Mouse (Mus musculus): Measurements from ENCODE around the gene Bcl2l2. TPM values are rescaled to one million over a fixed set of nuclear protein-coding genes. Genes with fewer than 3 reads are reported as not detected.

The Bcl2l2 gene
- polyA plus RNA-seq, 1 experiment from 2014 or later, result 5.3 TPM

GRCm38 (mm10) chr14:54865626-54866025 lies 17.6 kb upstream of the Bcl2l2 start:
- WGBS, result 76% methylated on average over 5 of the region's 5 CpGs
- Histone ChIP-seq H3K4me3 (ENCODE audit: low read length) (no peak overlapping the region), H3K36me3 (ENCODE audit: control insufficient read depth, insufficient read depth, low read length) (no peaks in the 10 kb centered on the region), H3K4me1 (ENCODE audit: control insufficient read depth, insufficient read depth, low read length) (no peaks in the 10 kb centered on the region), H3K27me3 (ENCODE audit: control insufficient read depth, insufficient read depth, low read length) (no peaks in the 10 kb centered on the region), H3K9ac (ENCODE audit: low read depth, low read length) (no peak overlapping the region), H3K27ac (ENCODE audit: low read depth, low read length) (no peak overlapping the region), H3K4me2 (replicated peaks; ENCODE audit: low read depth, low read length) (no peak overlapping the region), H3K9me3 (ENCODE audit: control insufficient read depth, low read length) (no peaks in the 10 kb centered on the region)
- no peak for ATAC-seq (ENCODE audit: low FRiP score, low TSS enrichment)

- no peak overlapping the region for H3K4me3 ChIP-seq (ENCODE audit: low read length)
- no peaks in the 10 kb centered on the region for H3K9me3 ChIP-seq (ENCODE audit: control insufficient read depth, low read length)
- no peaks in the 10 kb centered on the region for H3K4me1 ChIP-seq (ENCODE audit: control insufficient read depth, insufficient read depth, low read length)
- no peaks in the 10 kb centered on the region for H3K36me3 ChIP-seq (ENCODE audit: control insufficient read depth, insufficient read depth, low read length)
- no peak overlapping the region for H3K9ac ChIP-seq (ENCODE audit: low read depth, low read length)
- no peak overlapping the region for H3K27ac ChIP-seq (ENCODE audit: low read depth, low read length)
- H3K4me2 ChIP-seq (replicated peaks; ENCODE audit: low read depth, low read length), result no peak overlapping the region
- WGBS, result 42% methylated on average over 3 of the region's 3 CpGs
- no peaks in the 10 kb centered on the region for H3K27me3 ChIP-seq (ENCODE audit: control insufficient read depth, insufficient read depth, low read length)
- no peak for ATAC-seq (ENCODE audit: low FRiP score, low TSS enrichment)
Observed at GRCm38 (mm10) chr14:54866268-54866667, 16.9 kb upstream of the Bcl2l2 start.

DNA sequence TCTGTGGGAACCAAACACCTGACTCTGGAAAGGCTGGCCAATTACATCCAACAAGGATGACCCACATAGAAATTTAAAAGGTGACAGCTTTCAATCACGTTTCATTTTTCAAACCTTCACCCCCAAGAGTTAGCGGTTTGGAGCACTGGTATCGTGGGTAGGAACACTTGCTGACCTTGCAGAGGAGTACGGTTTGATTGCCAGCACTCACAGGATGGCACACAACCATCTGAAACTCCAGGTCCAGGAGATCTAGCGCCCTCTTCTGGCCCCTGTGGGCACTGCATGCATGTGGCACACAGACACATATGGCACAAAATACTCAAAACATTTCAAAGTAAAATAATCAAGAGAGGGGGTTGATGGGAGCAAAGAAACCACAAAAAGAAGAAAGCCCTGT lies 16.2 kb upstream of the Bcl2l2 start:
- Histone ChIP-seq H3K27ac (ENCODE audit: low read depth, low read length) (no peak overlapping the region), H3K4me1 (ENCODE audit: control insufficient read depth, insufficient read depth, low read length) (no peaks in the 10 kb centered on the region), H3K9me3 (ENCODE audit: control insufficient read depth, low read length) (no peaks in the 10 kb centered on the region), H3K4me3 (ENCODE audit: low read length) (no peak overlapping the region), H3K36me3 (ENCODE audit: control insufficient read depth, insufficient read depth, low read length) (no peaks in the 10 kb centered on the region), H3K4me2 (replicated peaks; ENCODE audit: low read depth, low read length) (no peak overlapping the region), H3K27me3 (ENCODE audit: control insufficient read depth, insufficient read depth, low read length) (no peaks in the 10 kb centered on the region), H3K9ac (ENCODE audit: low read depth, low read length) (no peak overlapping the region)
- ATAC-seq (ENCODE audit: low FRiP score, low TSS enrichment), result no peak
- 57% methylated on average over 5 of the region's 5 CpGs for WGBS

DNA sequence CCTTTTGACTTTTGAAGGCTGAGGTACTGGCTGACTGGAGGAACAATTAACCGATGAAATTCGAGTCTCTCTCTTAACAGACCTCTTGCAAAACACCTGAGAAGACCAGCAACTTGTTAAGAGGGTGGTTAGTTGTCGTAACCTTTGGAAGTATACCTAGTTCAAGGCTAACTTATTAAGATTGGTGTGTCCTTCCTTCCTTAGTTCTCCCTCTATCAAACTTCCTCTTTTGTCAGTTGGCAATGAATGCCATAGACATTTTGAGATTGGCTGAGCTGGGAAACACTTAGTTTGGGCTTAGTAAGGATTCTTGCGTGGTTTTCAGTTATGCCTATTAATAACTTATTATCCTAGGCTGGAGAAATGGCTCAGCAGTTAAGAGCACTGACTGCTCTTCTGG lies 15.2 kb upstream of the Bcl2l2 start:
- WGBS, result 91% methylated on average over 4 of the region's 4 CpGs

DNA sequence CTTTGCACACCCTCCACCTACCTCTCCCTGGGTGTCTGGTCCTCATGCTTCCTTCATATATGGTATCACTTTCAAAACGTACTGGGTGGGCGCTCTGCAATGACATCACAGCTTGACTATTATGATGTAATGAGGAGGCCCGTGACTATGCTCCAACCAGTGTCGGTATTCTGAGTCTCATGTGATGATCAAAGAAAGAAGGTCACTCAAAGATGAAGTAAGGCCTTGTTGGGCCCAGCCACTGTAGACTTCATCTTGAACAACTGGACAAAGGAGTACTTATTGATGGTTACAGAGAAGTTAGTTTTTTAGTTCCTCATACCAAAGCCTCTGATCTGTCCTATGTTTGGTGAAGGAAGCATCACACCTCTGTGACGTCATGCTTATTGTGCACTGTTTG lies 12.3 kb upstream of the Bcl2l2 start, which contains the start of gene Homez:
Homez (minus strand) TSS at position 101 of the 400 bp plus-strand sequence.
- Histone ChIP-seq H3K4me1 (ENCODE audit: control insufficient read depth, insufficient read depth, low read length) (0 out of 2 replicates have a peak, but pooled peaks cover 4% of the 10 kb centered on the region), H3K9me3 (ENCODE audit: control insufficient read depth, low read length) (no peaks in the 10 kb centered on the region), H3K4me2 (replicated peaks; ENCODE audit: low read depth, low read length) (no peak within 1 kb of the TSS), H3K4me3 (ENCODE audit: low read length) (no peak within 1 kb of the TSS), H3K27ac (ENCODE audit: low read depth, low read length) (no peak within 1 kb of the TSS), H3K9ac (ENCODE audit: low read depth, low read length) (no peak within 1 kb of the TSS), H3K27me3 (ENCODE audit: control insufficient read depth, insufficient read depth, low read length) (no peaks in the 10 kb centered on the region), H3K36me3 (ENCODE audit: control insufficient read depth, insufficient read depth, low read length) (no peaks in the 10 kb centered on the region)
- ATAC-seq (ENCODE audit: low FRiP score, low TSS enrichment), result no peak
- 90% methylated on average over 5 of the region's 5 CpGs for WGBS

More for the DNA sequence above, 15.2 kb upstream of the Bcl2l2 start:
- ATAC-seq (ENCODE audit: low FRiP score, low TSS enrichment), result no peak
- H3K9ac ChIP-seq (ENCODE audit: low read depth, low read length), result no peak overlapping the region
- H3K4me2 ChIP-seq (replicated peaks; ENCODE audit: low read depth, low read length), result no peak overlapping the region
- no peak overlapping the region for H3K4me3 ChIP-seq (ENCODE audit: low read length)
- H3K9me3 ChIP-seq (ENCODE audit: control insufficient read depth, low read length), result no peaks in the 10 kb centered on the region
- no peaks in the 10 kb centered on the region for H3K27me3 ChIP-seq (ENCODE audit: control insufficient read depth, insufficient read depth, low read length)
- H3K4me1 ChIP-seq (ENCODE audit: control insufficient read depth, insufficient read depth, low read length), result no peaks in the 10 kb centered on the region
- no peaks in the 10 kb centered on the region for H3K36me3 ChIP-seq (ENCODE audit: control insufficient read depth, insufficient read depth, low read length)
- no peak overlapping the region for H3K27ac ChIP-seq (ENCODE audit: low read depth, low read length)

DNA sequence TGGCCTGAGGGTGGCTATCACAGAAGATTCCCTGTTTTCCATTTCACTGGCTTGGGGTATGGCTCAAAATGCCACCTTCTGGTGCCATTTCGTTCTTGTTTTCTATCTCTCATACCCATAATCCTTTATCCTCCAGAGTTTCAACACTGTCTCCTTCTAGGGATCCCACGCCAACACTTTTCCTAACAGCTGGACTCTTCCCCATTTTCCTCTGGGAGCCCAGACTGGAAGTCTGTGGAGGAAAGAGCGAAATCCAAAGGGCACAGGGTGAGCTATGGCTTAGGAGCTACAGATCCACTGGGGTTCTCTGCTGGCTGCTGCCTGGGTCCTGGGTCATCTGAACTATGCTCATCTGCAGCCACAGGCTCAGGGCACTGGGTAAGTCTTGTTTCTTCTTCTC lies 9.0 kb upstream of the Bcl2l2 start:
- Histone ChIP-seq H3K27ac (ENCODE audit: low read depth, low read length) (no peak overlapping the region), H3K9ac (ENCODE audit: low read depth, low read length) (no peak overlapping the region), H3K9me3 (ENCODE audit: control insufficient read depth, low read length) (no peaks in the 10 kb centered on the region), H3K27me3 (ENCODE audit: control insufficient read depth, insufficient read depth, low read length) (no peaks in the 10 kb centered on the region; the same call in 1 of the 2 replicates), H3K4me3 (ENCODE audit: low read length) (no peak overlapping the region), H3K4me1 (ENCODE audit: control insufficient read depth, insufficient read depth, low read length) (peaks cover 8% of the 10 kb centered on the region; the same call in 1 of the 2 replicates), H3K36me3 (ENCODE audit: control insufficient read depth, insufficient read depth, low read length) (no peaks in the 10 kb centered on the region), H3K4me2 (replicated peaks; ENCODE audit: low read depth, low read length) (no peak overlapping the region)
- WGBS, result 89% methylated on average over 3 of the region's 3 CpGs
- no peak for ATAC-seq (ENCODE audit: low FRiP score, low TSS enrichment)

DNA sequence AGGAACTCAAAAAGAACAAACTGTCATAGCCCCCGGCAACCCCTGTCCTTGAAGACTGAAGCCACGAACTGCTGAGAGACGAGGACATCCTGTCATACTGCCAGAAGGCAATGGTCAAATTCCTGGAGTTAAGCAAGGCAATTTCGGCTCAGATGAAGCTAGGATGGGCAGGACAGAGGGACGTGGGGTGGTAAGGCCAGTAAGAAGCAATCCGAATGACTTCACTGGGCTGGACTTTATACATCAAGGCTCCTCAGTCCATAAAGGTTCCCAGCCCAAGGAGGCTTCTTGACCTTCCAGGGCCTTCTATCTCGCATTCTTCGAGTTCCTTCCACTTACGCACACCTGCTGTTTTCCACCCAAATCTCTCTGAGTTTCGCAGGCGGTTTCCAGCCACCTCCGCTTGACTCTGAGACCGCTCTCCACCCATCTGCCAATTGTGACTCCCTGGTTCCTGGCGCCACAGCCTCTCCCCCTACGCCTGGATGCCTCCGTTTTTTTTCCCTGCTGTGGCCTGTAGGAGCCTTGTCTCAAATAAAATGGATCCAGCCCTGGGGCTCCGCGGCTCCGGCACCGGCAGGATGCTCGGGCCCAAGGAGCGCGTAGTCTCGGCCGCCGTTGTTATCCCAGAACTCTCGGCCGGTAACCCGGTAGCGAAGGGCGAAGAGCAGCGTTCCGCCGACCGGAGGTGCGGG lies 7.2 kb upstream of the Bcl2l2 start:
- Histone ChIP-seq H3K36me3 (ENCODE audit: control insufficient read depth, insufficient read depth, low read length) (no peaks in the 10 kb centered on the region), H3K4me3 (ENCODE audit: low read length) (peak overlapping the region; percentile 73), H3K9ac (ENCODE audit: low read depth, low read length) (peak overlapping the region; percentile 76), H3K27me3 (ENCODE audit: control insufficient read depth, insufficient read depth, low read length) (no peaks in the 10 kb centered on the region; the same call in 1 of the 2 replicates), H3K4me2 (replicated peaks; ENCODE audit: low read depth, low read length) (peak overlapping the region; percentile 99), H3K9me3 (ENCODE audit: control insufficient read depth, low read length) (no peaks in the 10 kb centered on the region), H3K4me1 (ENCODE audit: control insufficient read depth, insufficient read depth, low read length) (peaks cover 8% of the 10 kb centered on the region; the same call in 1 of the 2 replicates), H3K27ac (ENCODE audit: low read depth, low read length) (peak overlapping the region; percentile 57)
- WGBS, result 2% methylated on average over 36 of the region's 36 CpGs
- ATAC-seq (ENCODE audit: low FRiP score, low TSS enrichment), result peak; percentile 53; the same call in 1 of the 2 replicates

DNA sequence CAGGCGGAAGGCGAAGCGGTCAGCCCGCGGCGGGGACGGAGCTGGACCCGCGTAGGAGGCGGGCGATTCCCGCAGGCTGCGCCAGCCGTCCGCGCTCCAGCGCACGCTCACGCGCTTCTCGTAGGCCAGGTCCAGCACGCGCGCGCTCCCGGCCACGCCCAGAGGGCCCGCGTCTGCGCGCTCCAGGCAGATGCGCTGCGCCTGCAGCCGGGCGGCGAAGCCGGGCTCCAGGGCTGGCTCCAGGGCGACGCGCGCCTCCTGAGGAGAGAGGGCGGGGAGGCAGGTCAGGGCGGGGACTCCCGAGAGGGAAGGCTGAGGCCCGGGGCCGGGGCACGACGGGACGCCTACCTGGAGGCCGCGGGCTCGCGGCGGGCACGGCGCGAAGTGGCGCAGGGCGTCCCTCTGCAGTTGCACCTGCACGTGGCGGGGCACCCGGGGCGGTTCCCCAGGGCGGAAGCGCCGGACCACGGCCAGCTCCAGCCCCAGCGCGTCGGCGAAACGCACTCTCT lies 6.6 kb upstream of the Bcl2l2 start:
- WGBS, result 1% methylated on average over 72 of the region's 72 CpGs
- Histone ChIP-seq H3K27ac (ENCODE audit: low read depth, low read length) (peak overlapping the region; percentile 57), H3K9me3 (ENCODE audit: control insufficient read depth, low read length) (no peaks in the 10 kb centered on the region), H3K27me3 (ENCODE audit: control insufficient read depth, insufficient read depth, low read length) (no peaks in the 10 kb centered on the region; the same call in 1 of the 2 replicates), H3K4me2 (replicated peaks; ENCODE audit: low read depth, low read length) (peak overlapping the region; percentile 99), H3K9ac (ENCODE audit: low read depth, low read length) (peak overlapping the region; percentile 76), H3K4me1 (ENCODE audit: control insufficient read depth, insufficient read depth, low read length) (peaks cover 8% of the 10 kb centered on the region; the same call in 1 of the 2 replicates), H3K4me3 (ENCODE audit: low read length) (peak overlapping the region; percentile 73), H3K36me3 (ENCODE audit: control insufficient read depth, insufficient read depth, low read length) (no peaks in the 10 kb centered on the region)
- ATAC-seq (ENCODE audit: low FRiP score, low TSS enrichment), result peak; percentile 90

DNA sequence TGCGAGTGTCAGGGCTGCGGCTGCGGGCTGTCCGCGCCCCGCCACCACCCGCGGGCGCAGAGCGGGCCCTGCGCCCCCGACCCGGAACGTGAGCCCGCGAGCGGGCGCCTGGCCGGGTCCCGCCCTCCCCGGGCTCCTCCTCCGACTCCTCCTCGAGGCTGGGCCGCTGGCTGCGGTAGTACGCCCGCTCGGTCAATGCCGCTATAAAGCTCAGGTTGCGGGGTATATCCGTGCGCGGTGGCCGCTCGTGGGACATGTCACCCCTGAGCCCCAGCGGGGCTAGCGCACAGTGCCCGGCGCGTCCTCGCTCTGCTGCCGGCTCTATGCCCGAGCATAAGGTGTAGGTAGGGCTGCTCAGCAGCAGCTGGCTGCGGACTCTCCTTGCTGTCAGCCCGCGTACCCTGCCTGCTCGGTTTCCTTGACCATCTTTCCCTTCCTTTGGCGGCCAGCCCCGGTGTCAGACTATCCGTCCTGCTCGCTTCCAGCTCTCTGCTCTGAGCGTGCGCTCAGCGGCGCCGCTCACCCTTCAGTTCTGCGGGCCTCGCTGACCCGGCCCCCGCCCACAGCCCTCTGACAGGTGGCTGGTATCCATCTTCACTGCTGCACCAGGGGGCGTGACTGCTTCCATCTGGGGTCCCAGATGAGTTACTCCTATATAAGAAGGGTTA lies 6.0 kb upstream of the Bcl2l2 start, which contains the start of gene Ppp1r3e:
Ppp1r3e (minus strand) TSS at position 503 of the 668 bp plus-strand sequence.
- peak; percentile 77 for ATAC-seq (ENCODE audit: low FRiP score, low TSS enrichment)
- Histone ChIP-seq H3K4me1 (ENCODE audit: control insufficient read depth, insufficient read depth, low read length) (peaks cover 8% of the 10 kb centered on the region; the same call in 1 of the 2 replicates), H3K9ac (ENCODE audit: low read depth, low read length) (peak within 1 kb of the TSS; percentile 76), H3K4me2 (replicated peaks; ENCODE audit: low read depth, low read length) (peak within 1 kb of the TSS; percentile 99), H3K9me3 (ENCODE audit: control insufficient read depth, low read length) (no peaks in the 10 kb centered on the region), H3K27ac (ENCODE audit: low read depth, low read length) (peak within 1 kb of the TSS; percentile 57), H3K36me3 (ENCODE audit: control insufficient read depth, insufficient read depth, low read length) (no peaks in the 10 kb centered on the region), H3K27me3 (ENCODE audit: control insufficient read depth, insufficient read depth, low read length) (no peaks in the 10 kb centered on the region; the same call in 1 of the 2 replicates), H3K4me3 (ENCODE audit: low read length) (peak within 1 kb of the TSS; percentile 73)
- WGBS, result under 1% methylated on average over 60 of the region's 61 CpGs
